Mouse (Mus musculus) hindbrain, postnatal 0 days (tissue): ENCODE data around the gene Cacna2d3. TPM values are rescaled to one million over a fixed set of nuclear protein-coding genes. Genes with fewer than 3 reads are reported as not detected.

Experiments
- ATAC-seq: fragments of 200-750 bp; cut with Nextera tagmentation; 2 replicates; pipeline ENCODE4 v1.8.0; 2017; ENCODE audit warnings: mild to moderate bottlenecking, moderate TSS enrichment, moderate library complexity
- DNase-seq: peaks from one replicate; pipeline ENCODE4 v3.0.0-alpha.2; 2015; ENCODE audit warnings: low spot score
- H3K27ac ChIP-seq: fragments of 300-500 bp; sonication (generic); 2 replicates; pipeline ENCODE4 v1.5.1; 2014; ENCODE audit warnings: mild to moderate bottlenecking
- H3K27me3 ChIP-seq: fragments of 300-500 bp; sonication (generic); 2 replicates; pipeline ENCODE4 v1.6.1; 2014; ENCODE audit warnings: low read length, mixed read lengths; ENCODE audit not compliant: insufficient read depth
- H3K36me3 ChIP-seq: fragments of 300-500 bp; sonication (generic); 2 replicates; pipeline ENCODE4 v1.6.1; 2014; ENCODE audit warnings: low read length, mixed read lengths; ENCODE audit not compliant: insufficient read depth
- H3K4me1 ChIP-seq: fragments of 300-500 bp; sonication (generic); 2 replicates; pipeline ENCODE4 v1.6.1; 2014; ENCODE audit warnings: antibody characterized with exemption, low read length, mixed read lengths; ENCODE audit not compliant: insufficient read depth
- H3K4me2 ChIP-seq: fragments of 300-500 bp; sonication (generic); 2 replicates; pipeline ENCODE4 v1.6.1; 2014; ENCODE audit warnings: low read depth, mild to moderate bottlenecking, low read length, moderate library complexity, mixed read lengths
- H3K4me3 ChIP-seq: fragments of 300-500 bp; sonication (generic); 2 replicates; pipeline ENCODE4 v1.5.1; 2014; ENCODE audit warnings: low read length
- H3K9ac ChIP-seq: fragments of 300-500 bp; sonication (generic); replicated peaks from 2 replicates; pipeline ENCODE4 v1.6.1; 2014; ENCODE audit warnings: mild to moderate bottlenecking, low read length, moderate library complexity, mixed read lengths
- H3K9me3 ChIP-seq: fragments of 300-500 bp; sonication (generic); 2 replicates; pipeline ENCODE4 v1.6.1; 2016; ENCODE audit warnings: low read length, mixed read lengths
- CTCF ChIP-seq: IDR thresholded peaks from 2 replicates; pipeline ENCODE4 v1.5.1; 2016; ENCODE audit warnings: antibody characterized with exemption, control low read depth, low read depth
- WGBS: fragments of 180-500 bp; shearing (Covaris S2); extraction: QIAGEN DNeasy Blood & Tissue Kit; methylation state at CpG from one replicate; pipeline ENCODE4 v1.1.7; 2014; 5-methylcytosine and 5-hydroxymethylcytosine counted together
- polyA plus RNA-seq: library from polyadenylated mRNA; unstranded; fragments of >200 nt; fragmentation: Nextera tagmentation; extraction: Ambion mirVana; gene quantifications from 2 replicates; pipeline ENCODE4 v1.2.1, GENCODE M21; 2015
- total RNA-seq: library from RNA; depleted of rRNA; stranded (reverse); fragments of >200 nt; gene quantifications from 2 replicates; pipeline ENCODE4 v1.2.3, GENCODE M21; 2014; rRNA removed

The Cacna2d3 gene
- 27.3 and 39.0 TPM in 2 replicates for total RNA-seq
- 36.5 and 37.6 TPM in 2 replicates for polyA plus RNA-seq

- 2% methylated on average over 65 of the region's 109 CpGs for WGBS
- Histone ChIP-seq H3K27ac (peak within 1 kb of the TSS; percentile 59), H3K9me3 (no peaks in the 10 kb centered on the region), H3K36me3 (no peaks in the 10 kb centered on the region), H3K9ac (peak within 1 kb of the TSS; percentile 61), H3K27me3 (no peaks in the 10 kb centered on the region), H3K4me3 (peak within 1 kb of the TSS; percentile 69), H3K4me1 (no peaks in the 10 kb centered on the region), H3K4me2 (peak within 1 kb of the TSS; percentile 98)
- ATAC-seq (peak; percentile 81), DNase-seq (peak; percentile 71)
- no peak for TF ChIP-seq CTCF
These were observed at the start of gene Cacna2d3 for GRCm38 (mm10) chr14:29721488-29722385. TSS of gene Cacna2d3 (minus strand) at chr14:29721864.

DNA sequence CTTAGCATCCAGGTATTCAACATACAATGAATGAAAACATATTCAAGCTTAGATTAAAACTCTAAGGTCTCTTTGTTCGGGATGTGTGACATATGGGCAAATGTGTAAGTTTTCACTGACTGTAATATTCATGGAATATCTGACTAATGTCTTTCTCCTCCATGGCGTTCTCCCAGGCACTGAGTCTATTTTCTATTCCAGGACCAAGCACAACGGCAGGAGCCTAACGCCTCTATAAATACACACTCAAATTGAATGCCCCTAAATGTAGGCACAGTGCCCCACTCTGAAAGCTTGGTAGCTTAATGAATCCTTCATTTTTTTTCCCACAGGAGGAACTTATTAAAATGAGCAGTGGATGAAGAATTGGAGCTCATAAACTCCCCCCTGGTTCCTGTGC, 47.8 kb upstream of the Cacna2d3 start:
- Histone ChIP-seq H3K36me3 (no peaks in the 10 kb centered on the region), H3K4me2 (no peak overlapping the region), H3K9me3 (no peaks in the 10 kb centered on the region), H3K27me3 (no peaks in the 10 kb centered on the region), H3K9ac (no peak overlapping the region), H3K27ac (no peak overlapping the region), H3K4me1 (no peaks in the 10 kb centered on the region), H3K4me3 (no peak overlapping the region)
- WGBS, result 76% methylated on average over 4 of the region's 4 CpGs
- no peak for DNase-seq
- ATAC-seq, result no peak
- TF ChIP-seq CTCF, result no peak

- H3K9me3 ChIP-seq, result no peaks in the 10 kb centered on the region
- no peak for TF ChIP-seq CTCF
- ATAC-seq (no peak), DNase-seq (no peak)
- no peak overlapping the region for H3K9ac ChIP-seq
- H3K4me1 ChIP-seq, result no peaks in the 10 kb centered on the region
- H3K4me2 ChIP-seq, result no peak overlapping the region
- H3K4me3 ChIP-seq, result no peak overlapping the region
- no peak overlapping the region for H3K27ac ChIP-seq
- H3K27me3 ChIP-seq, result no peaks in the 10 kb centered on the region
- H3K36me3 ChIP-seq, result no peaks in the 10 kb centered on the region
- WGBS, result 71% methylated on average over 5 of the region's 5 CpGs
These were observed 31.2 kb upstream of the Cacna2d3 start for GRCm38 (mm10) chr14:29752876-29753275.

GRCm38 (mm10) chr14:29738751-29739150, 17.1 kb upstream of the Cacna2d3 start:
- H3K27ac ChIP-seq, result no peak overlapping the region
- no peak overlapping the region for H3K4me3 ChIP-seq
- no peaks in the 10 kb centered on the region for H3K4me1 ChIP-seq
- no peaks in the 10 kb centered on the region for H3K36me3 ChIP-seq
- no peaks in the 10 kb centered on the region for H3K9me3 ChIP-seq
- TF ChIP-seq CTCF, result no peak
- WGBS, result 78% methylated on average over 2 of the region's 2 CpGs
- no peak overlapping the region for H3K4me2 ChIP-seq
- DNase-seq (no peak), ATAC-seq (no peak)
- H3K27me3 ChIP-seq, result no peaks in the 10 kb centered on the region
- no peak overlapping the region for H3K9ac ChIP-seq

- DNase-seq, result no peak
- Histone ChIP-seq H3K36me3 (no peaks in the 10 kb centered on the region), H3K4me3 (no peak overlapping the region), H3K27me3 (no peaks in the 10 kb centered on the region), H3K27ac (no peak overlapping the region), H3K4me2 (no peak overlapping the region), H3K4me1 (no peaks in the 10 kb centered on the region), H3K9ac (no peak overlapping the region), H3K9me3 (no peaks in the 10 kb centered on the region)
- WGBS, result 81% methylated on average over 4 of the region's 4 CpGs
- ATAC-seq, result no peak
- TF ChIP-seq CTCF, result no peak
These were observed 8.6 kb upstream of the Cacna2d3 start for GRCm38 (mm10) chr14:29730256-29730655.

- Histone ChIP-seq H3K9ac (no peak overlapping the region), H3K27me3 (no peaks in the 10 kb centered on the region), H3K9me3 (no peaks in the 10 kb centered on the region), H3K4me2 (no peak overlapping the region), H3K4me3 (no peak overlapping the region), H3K36me3 (no peaks in the 10 kb centered on the region), H3K27ac (no peak overlapping the region), H3K4me1 (no peaks in the 10 kb centered on the region)
- no peak for DNase-seq
- WGBS, result 74% methylated on average over 4 of the region's 4 CpGs
- ATAC-seq, result no peak
- no peak for TF ChIP-seq CTCF
These were observed 7.3 kb upstream of the Cacna2d3 start for GRCm38 (mm10) chr14:29729009-29729408.

- Histone ChIP-seq H3K27me3 (no peaks in the 10 kb centered on the region), H3K9me3 (no peaks in the 10 kb centered on the region), H3K4me3 (no peak overlapping the region), H3K9ac (no peak overlapping the region), H3K4me1 (no peaks in the 10 kb centered on the region), H3K4me2 (no peak overlapping the region), H3K27ac (no peak overlapping the region), H3K36me3 (no peaks in the 10 kb centered on the region)
- TF ChIP-seq CTCF, result no peak
- 59% methylated on average over 9 of the region's 9 CpGs for WGBS
- no peak for DNase-seq
- ATAC-seq, result 0 out of 2 replicates have a peak, but pooled peaks have one; percentile 15
These were observed 5.9 kb upstream of the Cacna2d3 start for GRCm38 (mm10) chr14:29727596-29727995.
